Mouse (Mus musculus): ENCODE measurements around the gene Gm16451. TPM values are rescaled to one million over a fixed set of nuclear protein-coding genes. Genes with fewer than 3 reads are reported as not detected.
"Not testable (repeated sequence)": the region's sequence is repeated elsewhere in the genome, so short reads cannot be mapped to it uniquely, and the experiment has no call there.

Gene Gm16451
- not detected in 2 replicates for total RNA-seq (2014; fragmentation: Nextera tagmentation)
- not detected in 2 replicates for total RNA-seq (2017)

DNA sequence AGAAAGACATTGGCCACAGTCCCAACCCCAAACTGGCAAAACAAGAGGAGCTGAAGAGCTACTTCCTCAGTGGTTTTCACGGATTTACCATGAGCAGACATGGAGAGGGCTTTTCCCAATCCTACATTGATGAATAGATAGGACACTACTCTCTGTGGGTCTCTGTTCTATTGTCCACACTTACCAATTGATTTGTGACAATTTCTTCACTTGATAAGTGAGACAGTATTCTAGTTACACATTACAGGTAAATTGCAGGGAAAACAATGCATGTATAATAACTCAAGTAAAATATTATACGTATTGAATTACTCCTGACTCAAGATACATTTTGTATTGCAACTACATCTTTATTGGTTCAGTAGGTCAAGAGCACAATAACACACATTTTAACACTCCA is at the start of gene Gm16451:
Gm16451 (minus strand) TSS at position 101 of the 400 bp plus-strand sequence.
- ATAC-seq (replicated peaks; ENCODE audit: poor library complexity, severe bottlenecking), result not testable (repeated sequence)

DNA sequence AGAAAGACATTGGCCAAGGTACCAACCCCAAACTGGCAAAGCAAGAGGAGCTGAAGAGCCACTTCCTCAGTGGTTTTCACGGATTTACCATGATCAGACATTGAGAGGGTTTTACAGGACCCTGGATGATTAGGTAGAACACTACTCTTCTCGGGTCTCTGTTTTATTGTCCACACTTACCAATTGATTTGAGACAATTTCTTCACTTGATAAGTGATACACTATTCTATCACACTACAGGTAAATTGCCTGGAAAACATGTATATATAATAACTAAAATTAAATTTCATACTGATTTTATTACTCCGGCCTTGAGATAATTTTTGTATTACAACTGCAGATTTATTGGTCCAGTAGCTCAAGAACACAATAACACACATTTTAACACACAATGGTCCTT is 45.9 kb upstream of the Gm16451 start, which contains the start of gene Vmn1r142:
Vmn1r142 (minus strand) TSS at position 101 of the 400 bp plus-strand sequence.
- ATAC-seq (replicated peaks; ENCODE audit: poor library complexity, severe bottlenecking), result not testable (repeated sequence)

- ATAC-seq (replicated peaks; ENCODE audit: poor library complexity, severe bottlenecking), result not testable (repeated sequence)
Observed at GRCm38 (mm10) chr7:22134641-22135040, 16.6 kb upstream of the Gm16451 start, which contains the start of gene Gm10666. TSS of gene Gm10666 (minus strand) at chr7:22134741.

DNA sequence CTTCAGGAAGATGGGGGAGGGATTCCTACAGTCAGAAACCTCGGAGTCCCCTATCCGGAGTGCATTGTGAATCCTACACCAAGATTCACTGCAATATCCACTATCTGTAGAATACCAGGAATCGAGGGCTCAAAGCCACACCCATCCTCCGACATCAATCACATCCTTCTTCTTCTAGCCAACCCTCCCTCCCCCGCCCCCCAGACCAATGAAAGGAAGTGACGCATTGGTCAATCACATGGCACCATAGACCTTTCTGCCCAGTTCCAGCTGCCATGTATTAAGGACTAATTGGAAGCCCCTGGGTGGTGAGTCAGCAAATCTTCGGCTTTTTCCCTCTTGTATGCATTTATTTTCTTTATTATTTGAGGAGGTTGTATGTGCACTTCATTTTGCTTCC is 49.3 kb downstream of the Gm16451 start, which contains the start of gene Vmn1r139:
Vmn1r139 (plus strand) TSS at position 301 of the 400 bp plus-strand sequence.
- not testable (repeated sequence) for ATAC-seq (replicated peaks; ENCODE audit: poor library complexity, severe bottlenecking)

Other genes with a start within 250 kb of the Gm16451 start
- not detected in 2 replicates for gene Gm5891, start 197.0 kb downstream of the Gm16451 start, total RNA-seq (2014; fragmentation: Nextera tagmentation)
- gene Gm5891, start 197.0 kb downstream of the Gm16451 start, total RNA-seq (2017), result not detected in 2 replicates
- gene Vmn1r137, start 123.7 kb downstream of the Gm16451 start, total RNA-seq (2014; fragmentation: Nextera tagmentation), result not detected in 2 replicates
- gene Vmn1r137, start 123.7 kb downstream of the Gm16451 start, total RNA-seq (2017), result not detected in 2 replicates
- not detected in 2 replicates for gene Vmn1r138, start 89.3 kb downstream of the Gm16451 start, total RNA-seq (2014; fragmentation: Nextera tagmentation)
- gene Vmn1r138, start 89.3 kb downstream of the Gm16451 start, total RNA-seq (2017), result not detected in 2 replicates
- gene Gm6176, start 61.9 kb downstream of the Gm16451 start, total RNA-seq (2014; fragmentation: Nextera tagmentation), result not detected in 2 replicates
- gene Gm6176, start 61.9 kb downstream of the Gm16451 start, total RNA-seq (2017), result not detected in 2 replicates
- not detected in 2 replicates for gene Vmn1r139, start 49.2 kb downstream of the Gm16451 start, total RNA-seq (2014; fragmentation: Nextera tagmentation)
- gene Vmn1r139, start 49.2 kb downstream of the Gm16451 start, total RNA-seq (2017), result not detected in 2 replicates
- gene Gm10666, start 16.5 kb upstream of the Gm16451 start, total RNA-seq (2014; fragmentation: Nextera tagmentation), result not detected in 2 replicates
- gene Gm10666, start 16.5 kb upstream of the Gm16451 start, total RNA-seq (2017), result not detected in 2 replicates
- not detected in 2 replicates for gene Vmn1r142, start 45.8 kb upstream of the Gm16451 start, total RNA-seq (2014; fragmentation: Nextera tagmentation)
- gene Vmn1r142, start 45.8 kb upstream of the Gm16451 start, total RNA-seq (2017), result not detected in 2 replicates
- gene Vmn1r143, start 71.1 kb upstream of the Gm16451 start, total RNA-seq (2014; fragmentation: Nextera tagmentation), result not detected in 2 replicates
- gene Vmn1r143, start 71.1 kb upstream of the Gm16451 start, total RNA-seq (2017), result not detected in 2 replicates
- gene Gm8653, start 83.0 kb upstream of the Gm16451 start, total RNA-seq (2014; fragmentation: Nextera tagmentation), result not detected in 2 replicates
- gene Gm8653, start 83.0 kb upstream of the Gm16451 start, total RNA-seq (2017), result not detected in 2 replicates
- not detected in 2 replicates for gene Gm8453, start 111.2 kb upstream of the Gm16451 start, total RNA-seq (2014; fragmentation: Nextera tagmentation)
- gene Gm8453, start 111.2 kb upstream of the Gm16451 start, total RNA-seq (2017), result not detected in 2 replicates
- gene Gm4187, start 211.5 kb upstream of the Gm16451 start, total RNA-seq (2014; fragmentation: Nextera tagmentation), result not detected in 2 replicates
- gene Gm4187, start 211.5 kb upstream of the Gm16451 start, total RNA-seq (2017), result not detected in 2 replicates

Measured in granulocyte monocyte progenitor cell, adult 5-6 weeks (primary cell).